Mouse (Mus musculus) adrenal gland, adult 8-10 months (tissue): ENCODE data around the gene Dmpk. TPM values are rescaled to one million over a fixed set of nuclear protein-coding genes. Genes with fewer than 3 reads are reported as not detected.

ENCODE experiments used
- DNase-seq: peaks from one replicate; pipeline ENCODE4 v3.0.0; 2022
- total RNA-seq, 4 experiments: library from RNA; stranded (reverse); gene quantifications; 2 replicates each; pipeline ENCODE4 v1.2.4; 2022

Gene Dmpk
- total RNA-seq, 4 experiments from 2014 or later, result 118 to 287 (median 209) TPM

DNA sequence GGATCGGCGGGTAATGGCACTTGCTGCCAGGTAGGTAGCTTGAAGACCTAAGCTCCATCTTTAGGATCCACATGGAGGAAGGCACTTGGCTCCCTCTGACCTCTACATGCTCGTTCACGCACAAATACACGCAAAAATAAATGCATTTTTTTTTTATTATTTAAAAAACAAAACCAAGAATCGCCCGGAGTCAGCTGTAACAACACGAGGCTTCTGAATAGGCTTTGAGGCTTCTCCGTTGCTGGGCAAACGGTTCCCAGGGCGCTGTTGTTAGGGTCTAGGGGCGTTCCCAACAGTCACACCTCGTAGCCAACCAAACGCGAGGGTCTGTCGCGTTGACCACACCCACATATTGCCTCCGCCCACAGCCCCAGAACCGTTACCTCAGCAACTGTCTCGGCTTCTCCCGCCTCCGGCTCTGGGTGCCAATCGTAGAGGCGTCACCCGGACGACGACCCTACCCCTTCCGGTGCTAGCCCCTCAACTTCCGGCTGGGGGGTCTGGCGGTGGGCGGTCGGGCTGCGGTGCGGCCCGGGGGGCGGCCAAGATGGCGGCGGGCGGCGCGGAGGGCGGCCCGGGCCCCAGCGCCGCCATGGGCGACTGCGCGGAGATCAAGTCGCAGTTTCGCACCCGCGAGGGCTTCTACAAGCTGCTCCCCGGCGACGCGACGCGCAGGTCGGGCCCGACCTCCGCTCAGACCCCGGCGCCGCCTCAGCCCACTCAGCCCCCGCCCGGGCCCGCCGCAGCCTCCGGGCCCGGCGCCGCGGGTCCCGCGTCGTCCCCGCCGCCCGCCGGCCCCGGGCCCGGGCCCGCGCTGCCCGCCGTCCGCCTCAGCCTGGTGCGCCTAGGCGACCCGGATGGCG lies 7.7 kb upstream of the Dmpk start, which contains the start of gene Dmwd:
TSS of gene Dmwd (plus strand) at position 505 of the 863 bp plus-strand sequence.
- DNase-seq, result peak; percentile 97

DNA sequence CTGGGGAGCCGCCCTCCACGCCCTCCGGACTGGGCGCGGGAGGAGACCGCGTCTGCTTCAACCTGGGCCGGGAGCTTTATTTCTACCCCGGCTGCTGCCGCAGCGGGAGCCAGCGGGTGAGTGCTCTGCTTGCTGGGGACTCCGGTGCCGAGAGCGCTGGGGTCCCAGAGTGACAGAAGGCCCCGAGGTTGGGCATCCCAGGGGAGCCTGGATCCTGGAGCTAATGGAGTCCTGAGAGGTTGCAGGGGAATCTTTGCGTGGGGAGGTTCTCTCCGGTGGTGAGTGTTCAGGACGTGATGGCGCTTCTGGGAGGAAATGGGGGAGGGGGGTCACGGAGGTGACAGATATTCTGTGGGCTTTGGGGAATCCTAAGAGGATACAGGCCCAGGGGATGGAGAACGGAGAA lies 7.1 kb upstream of the Dmpk start:
- DNase-seq, result no peak

DNA sequence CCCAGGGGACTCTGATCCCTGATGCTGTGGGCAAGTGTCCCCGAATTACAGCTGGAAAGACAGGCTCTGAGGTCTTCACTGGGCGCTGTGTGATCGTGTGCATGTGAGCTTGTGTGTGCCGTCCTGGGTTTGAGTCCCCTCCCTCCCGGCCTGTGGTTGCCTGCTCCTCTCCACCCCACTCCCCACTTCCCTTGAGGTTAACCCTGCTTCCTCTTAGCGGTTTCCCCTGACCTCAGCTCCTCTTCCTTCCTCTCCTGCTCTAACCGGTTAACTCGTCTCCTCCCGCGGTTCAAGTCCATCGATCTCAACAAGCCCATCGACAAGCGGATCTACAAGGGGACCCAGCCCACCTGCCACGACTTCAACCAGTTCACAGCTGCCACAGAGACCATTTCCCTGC lies 5.9 kb upstream of the Dmpk start:
- no peak for DNase-seq

DNA sequence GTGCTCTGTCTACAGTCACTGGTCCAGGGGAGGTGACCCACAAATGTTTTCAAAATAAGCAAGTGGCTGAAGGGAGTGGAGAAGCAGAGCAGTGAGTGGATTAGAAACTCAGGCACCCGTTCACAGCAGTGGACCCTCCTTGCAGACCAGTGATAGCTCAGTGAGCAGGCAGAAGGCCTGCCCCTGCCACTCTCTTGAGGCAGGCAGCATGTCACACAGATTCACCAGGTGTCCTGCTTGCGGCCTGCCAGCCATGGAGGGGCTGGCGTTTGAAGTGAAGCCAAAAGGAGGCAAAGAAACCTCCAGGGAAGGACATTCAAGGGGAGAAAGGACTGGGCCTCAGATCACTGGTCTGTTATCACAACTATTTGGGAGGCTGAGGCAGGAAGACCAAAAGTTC lies 4.9 kb upstream of the Dmpk start:
- DNase-seq, result no peak

DNA sequence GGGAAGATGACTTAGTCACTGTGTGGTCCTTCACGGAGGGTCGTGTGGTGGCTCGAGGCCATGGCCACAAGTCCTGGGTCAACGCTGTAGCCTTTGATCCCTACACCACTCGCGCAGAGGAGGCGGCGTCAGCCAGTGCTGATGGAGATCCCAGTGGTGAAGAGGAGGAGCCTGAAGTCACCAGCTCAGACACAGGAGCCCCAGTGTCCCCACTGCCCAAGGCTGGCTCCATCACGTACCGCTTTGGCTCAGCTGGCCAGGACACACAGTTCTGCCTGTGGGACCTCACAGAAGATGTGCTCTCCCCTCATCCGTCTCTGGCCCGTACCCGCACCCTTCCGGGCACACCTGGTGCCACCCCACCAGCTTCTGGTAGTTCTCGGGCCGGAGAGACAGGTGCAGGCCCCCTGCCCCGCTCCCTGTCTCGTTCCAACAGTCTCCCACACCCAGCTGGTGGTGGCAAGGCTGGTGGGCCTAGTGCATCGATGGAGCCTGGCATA lies 3.1 kb upstream of the Dmpk start:
- DNase-seq, result no peak

DNA sequence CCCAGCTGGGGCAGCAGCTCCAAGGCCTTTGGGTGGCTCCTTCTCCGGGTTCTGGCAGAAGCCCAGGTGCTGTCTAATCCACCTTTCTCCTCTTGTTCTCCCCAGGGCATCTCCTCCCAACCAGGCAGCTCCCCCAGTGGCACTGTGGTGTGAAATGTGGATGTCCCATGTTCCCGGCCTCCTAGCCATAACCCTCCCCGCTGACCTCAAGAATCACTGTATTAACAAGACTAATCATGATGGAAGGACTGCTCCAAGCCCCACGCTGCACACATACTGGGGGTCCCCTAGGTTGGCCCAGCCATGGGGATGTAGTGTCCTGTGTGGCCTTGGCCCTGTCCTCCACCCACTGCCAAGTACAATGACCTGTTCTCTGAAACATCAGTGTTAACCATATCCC lies 1.5 kb upstream of the Dmpk start:
- no peak for DNase-seq

DNA sequence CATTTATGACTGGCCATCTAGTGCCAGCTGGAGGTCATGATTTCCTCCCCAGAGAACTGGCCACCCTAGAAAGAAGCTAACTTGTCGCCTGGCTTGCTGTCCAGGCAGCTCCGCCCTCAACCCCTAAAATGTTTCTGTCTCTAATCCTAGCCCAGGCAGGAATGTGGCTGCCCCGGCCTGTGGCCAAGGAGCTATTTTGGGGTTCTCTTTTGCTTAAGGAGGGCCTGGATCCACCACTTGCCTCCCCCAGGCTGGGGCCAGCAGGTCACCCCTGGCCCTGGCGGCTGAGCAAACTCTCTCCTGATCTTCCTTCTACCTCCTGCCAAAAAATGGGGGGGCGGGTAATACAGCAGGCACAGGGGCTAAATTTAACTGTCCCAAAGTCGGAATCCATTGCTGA lies 553 bp upstream of the Dmpk start:
- DNase-seq, result no peak

DNA sequence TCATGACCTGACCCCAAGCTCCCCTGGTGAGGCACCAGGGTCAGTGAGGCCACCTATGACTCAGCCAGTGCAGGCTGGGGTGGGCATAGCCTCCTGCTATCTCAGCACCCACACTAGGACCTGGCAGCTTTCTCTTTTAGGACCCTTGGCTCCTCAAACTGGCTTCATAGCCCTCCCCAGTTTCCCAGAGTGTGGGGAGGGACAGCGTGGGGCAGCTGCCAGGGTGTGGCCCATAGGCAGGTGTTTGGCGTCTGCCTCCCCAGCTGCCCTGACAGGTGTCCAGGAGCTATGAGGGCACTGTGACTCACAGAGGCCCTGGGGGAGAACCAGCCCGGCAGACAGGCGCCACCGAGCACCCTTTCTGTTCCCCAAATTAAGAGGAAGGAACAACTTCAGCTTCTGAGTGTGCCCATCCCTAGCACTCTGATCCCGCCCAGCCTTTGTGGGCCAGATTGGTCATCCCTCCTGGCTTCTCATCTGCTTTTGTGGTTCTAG lies 675 bp downstream of the Dmpk start:
- DNase-seq, result no peak

DNA sequence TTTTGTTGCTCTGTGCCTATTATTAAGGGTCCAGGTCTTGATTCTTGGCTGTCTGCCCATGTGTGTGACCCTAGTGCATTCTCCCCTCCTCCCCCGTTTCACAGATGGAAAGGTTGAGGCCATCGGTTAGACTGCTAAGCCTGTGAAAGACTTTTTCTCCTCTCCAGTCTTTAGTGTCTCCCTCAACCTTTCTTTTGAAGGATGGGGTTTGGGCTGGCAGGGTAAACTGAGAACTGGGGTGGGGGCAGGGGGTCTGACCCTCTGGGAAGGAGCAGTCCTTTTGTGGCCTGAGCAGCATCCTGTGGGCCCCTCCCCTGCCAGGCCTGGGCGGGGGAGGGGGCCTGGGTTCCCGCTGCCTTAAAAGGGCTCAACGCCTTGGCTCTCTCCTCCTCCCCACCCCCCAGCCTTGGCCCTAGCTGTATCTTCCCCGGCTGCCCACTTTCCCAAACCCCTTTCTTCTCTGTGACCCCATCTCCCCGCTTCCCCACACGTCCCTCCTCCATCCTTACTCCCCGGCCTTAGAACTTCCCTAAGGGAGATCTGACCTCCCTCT lies 1.3 kb downstream of the Dmpk start:
- no peak for DNase-seq

DNA sequence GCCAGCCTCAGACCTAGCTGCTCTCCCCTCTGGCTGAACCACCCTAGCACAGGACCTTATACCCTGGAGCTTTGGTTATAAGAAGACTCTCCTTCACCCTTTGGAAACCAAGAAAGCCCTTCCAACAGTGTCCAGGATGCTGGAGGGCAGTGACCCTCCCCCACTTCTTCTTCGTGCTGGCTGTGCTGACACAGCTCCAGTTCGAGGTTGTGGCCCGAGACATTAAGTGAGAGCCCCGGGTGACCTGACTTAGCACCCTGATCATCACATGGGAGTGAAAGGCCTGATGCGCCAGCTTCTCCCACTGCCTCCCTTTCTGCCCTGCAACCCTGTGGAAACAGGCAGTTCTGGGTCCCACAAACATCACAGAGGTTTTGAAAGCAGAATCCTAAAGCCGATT lies 1.8 kb downstream of the Dmpk start:
- DNase-seq, result no peak

DNA sequence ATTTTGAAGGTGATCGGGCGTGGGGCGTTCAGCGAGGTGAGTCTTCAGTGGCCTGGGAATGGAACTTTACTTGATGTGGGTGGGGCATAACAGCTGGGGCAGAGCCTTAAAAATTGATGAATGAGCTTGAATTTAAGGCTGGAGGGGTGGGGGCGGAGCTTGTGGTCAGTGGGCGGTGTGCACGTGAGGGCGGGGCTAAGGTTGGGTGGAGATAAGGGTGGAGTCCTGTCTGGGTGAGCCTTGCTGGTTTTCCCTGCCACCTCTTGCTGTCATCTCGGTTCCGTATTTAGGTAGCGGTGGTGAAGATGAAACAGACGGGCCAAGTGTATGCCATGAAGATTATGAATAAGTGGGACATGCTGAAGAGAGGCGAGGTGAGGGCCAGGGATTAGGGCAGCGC lies 2.4 kb downstream of the Dmpk start:
- DNase-seq, result peak; percentile 74

DNA sequence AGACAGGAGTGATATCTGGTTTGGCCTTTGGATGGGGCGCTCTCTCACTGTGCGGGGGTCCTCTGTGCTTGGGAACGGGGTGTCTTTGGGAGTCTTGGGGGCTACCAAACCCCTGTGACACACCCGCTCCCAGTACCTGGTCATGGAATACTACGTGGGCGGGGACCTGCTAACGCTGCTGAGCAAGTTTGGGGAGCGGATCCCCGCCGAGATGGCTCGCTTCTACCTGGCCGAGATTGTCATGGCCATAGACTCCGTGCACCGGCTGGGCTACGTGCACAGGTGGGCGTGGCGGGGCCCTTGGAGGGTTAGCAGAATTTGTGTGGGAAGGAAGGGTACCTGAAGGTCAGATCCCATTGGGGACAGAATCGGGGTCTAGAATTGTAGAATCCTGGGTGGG lies 3.1 kb downstream of the Dmpk start:
- DNase-seq, result no peak

DNA sequence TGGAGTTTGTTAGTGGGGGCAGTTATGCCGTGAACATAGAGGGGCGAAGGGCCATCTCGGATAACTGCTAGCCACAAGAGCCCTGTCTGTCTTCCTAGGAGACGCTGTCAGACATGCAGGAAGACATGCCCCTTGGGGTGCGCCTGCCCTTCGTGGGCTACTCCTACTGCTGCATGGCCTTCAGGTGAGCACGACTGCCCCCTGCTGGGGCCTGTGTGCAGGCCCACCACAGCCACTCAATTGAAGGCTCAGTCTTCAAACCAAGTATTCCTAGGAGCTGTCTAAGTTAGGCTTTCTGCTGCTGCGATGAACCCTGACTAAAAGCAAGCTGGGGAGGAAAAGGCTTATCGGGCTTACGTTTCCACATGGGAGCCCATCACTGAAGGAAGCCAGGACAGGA lies 5.2 kb downstream of the Dmpk start:
- DNase-seq, result no peak

DNA sequence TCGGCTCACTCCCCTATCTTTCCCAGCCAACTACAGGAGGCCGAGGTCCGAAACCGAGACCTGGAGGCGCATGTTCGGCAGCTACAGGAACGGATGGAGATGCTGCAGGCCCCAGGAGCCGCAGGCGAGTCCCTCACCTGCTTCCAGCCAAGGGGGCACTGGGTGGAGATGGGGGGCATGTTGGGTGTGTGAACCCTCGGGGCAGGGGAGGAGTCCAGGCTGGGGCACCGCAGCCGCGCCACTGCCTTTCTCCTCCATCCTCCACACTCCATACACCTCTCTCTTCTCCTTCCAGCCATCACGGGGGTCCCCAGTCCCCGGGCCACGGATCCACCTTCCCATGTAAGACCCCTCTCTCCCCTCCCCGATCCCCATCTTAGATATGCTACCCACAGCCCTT lies 8.3 kb downstream of the Dmpk start:
- no peak for DNase-seq

DNA sequence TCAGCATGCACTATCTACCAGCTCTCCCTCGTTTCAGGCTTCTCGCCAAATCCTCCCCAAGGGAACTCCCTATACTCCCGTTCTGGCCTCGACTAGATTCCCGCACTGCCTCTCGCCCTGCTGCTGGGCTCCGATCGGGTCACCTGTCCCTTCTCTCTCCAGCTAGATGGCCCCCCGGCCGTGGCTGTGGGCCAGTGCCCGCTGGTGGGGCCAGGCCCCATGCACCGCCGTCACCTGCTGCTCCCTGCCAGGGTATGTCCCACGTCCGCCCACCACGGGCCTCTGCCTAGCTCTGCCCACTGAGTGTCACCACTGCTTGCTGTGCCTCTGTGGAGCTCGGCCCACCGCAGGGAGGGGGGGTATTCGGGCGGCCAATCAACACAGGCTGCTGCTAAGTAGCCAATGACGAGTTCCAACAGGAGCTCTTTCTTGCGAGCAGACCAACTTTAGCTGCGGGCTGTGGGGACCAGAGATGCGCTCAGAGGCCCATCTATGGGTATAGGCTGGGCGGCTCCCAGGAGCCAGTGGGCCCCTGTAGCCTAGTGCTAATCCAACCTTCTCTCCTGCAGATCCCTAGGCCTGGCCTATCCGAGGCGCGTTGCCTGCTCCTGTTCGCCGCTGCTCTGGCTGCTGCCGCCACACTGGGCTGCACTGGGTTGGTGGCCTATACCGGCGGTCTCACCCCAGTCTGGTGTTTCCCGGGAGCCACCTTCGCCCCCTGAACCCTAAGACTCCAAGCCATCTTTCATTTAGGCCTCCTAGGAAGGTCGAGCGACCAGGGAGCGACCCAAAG lies 8.9 kb downstream of the Dmpk start:
- peak; percentile 68 for DNase-seq

DNA sequence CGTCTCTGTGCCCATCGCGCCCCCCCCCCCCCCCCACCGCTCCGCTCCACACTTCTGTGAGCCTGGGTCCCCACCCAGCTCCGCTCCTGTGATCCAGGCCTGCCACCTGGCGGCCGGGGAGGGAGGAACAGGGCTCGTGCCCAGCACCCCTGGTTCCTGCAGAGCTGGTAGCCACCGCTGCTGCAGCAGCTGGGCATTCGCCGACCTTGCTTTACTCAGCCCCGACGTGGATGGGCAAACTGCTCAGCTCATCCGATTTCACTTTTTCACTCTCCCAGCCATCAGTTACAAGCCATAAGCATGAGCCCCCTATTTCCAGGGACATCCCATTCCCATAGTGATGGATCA lies 9.5 kb downstream of the Dmpk start:
- DNase-seq, result peak; percentile 81

DNA sequence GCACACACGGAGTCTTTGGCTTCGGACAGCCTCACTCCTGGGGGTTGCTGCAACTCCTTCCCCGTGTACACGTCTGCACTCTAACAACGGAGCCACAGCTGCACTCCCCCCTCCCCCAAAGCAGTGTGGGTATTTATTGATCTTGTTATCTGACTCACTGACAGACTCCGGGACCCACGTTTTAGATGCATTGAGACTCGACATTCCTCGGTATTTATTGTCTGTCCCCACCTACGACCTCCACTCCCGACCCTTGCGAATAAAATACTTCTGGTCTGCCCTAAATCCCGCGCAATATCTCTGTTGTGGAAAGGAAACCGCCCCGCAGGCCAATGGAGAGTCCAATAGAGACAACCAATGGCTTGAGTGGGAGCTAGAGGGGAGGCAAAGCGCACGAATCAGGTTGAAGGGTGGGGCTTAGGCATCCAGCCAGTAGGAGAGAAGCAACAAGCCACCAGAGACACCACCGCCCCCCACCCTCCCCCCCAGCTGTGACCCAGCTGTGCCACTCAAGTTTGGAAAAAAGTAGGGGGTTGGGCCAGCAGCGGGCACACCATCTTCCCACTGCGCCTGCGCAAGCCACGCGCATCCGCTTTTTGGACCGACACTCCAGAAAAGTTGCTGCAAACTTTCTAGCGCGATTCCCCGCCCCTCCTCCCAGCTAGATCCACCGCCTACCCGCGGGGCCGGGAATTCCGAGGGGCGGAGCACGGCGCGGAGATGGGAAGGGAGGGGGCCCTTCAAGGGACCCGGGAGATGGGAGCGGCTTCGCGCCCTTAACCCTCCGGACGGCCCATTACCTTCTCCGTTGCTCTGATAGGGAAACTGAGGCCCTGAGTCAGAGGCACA lies 10.1 kb downstream of the Dmpk start:
- peak; percentile 99 for DNase-seq

DNA sequence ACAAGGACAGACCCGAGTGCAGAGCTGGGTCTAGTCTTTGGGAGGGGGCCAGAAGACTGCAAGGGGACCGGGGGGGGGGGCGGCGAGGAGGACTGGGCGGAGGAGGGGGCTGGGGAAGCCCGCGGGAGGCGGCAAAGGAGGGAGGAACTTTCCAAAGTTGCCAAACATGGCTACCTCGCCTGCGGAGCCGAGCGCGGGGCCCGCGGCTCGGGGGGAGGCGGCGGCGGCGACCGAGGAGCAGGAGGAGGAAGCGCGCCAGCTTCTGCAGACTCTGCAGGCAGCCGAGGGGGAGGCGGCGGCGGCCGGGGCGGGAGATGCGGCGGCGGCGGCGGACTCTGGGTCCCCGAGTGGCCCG lies 10.8 kb downstream of the Dmpk start, which contains the start of gene Six5:
TSS of gene Six5 (plus strand) at position 124 of the 355 bp plus-strand sequence.
- no peak for DNase-seq

DNA sequence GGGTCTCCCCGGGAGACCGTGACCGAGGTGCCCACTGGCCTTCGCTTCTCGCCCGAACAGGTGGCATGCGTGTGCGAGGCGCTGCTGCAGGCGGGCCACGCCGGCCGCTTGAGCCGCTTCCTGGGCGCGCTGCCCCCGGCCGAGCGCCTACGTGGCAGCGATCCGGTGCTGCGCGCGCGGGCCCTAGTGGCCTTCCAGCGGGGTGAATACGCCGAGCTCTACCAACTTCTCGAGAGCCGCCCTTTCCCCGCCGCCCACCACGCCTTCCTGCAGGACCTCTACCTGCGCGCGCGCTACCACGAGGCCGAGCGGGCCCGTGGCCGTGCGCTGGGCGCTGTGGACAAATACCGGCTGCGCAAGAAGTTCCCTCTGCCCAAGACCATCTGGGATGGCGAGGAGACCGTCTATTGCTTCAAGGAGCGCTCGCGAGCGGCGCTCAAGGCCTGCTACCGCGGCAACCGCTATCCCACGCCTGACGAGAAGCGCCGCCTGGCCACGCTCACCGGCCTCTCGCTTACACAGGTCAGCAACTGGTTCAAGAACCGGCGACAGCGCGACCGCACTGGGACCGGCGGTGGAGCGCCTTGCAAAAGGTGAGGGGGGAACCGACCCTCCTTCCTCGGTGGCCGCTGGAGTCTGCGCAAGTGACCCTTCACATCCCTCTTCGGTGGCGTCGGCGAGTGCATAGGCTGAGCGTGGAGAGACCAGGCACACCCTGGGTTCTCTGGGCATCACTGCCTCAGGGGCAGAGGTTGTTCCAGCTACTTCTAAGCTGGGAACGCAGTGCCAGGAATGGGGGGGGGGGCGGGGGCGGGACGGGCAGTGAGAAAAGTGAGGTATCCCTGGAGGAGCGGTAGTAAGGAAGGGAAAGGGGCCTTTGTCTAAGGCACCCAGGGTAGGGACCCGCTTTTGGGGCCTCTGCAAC lies 11.4 kb downstream of the Dmpk start:
- no peak for DNase-seq

DNA sequence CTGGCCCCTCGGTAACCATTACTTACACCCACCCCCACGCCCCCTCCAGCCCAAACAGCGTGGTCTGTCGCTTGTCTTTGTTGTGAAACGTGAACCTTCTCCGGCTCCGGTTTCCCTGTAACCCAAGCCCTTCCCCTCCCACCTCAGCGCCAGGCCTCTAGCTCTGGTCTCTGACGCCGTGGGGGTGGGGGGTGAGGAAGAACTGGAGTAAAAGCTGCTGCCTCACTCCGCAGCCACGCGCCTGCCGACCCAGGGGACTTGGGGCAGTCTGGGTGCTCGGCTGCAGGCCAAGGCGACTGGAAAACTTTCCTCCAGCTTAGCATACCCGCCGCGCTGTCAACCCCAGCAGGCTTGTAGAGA lies 12.1 kb downstream of the Dmpk start:
- peak; percentile 74 for DNase-seq

DNA sequence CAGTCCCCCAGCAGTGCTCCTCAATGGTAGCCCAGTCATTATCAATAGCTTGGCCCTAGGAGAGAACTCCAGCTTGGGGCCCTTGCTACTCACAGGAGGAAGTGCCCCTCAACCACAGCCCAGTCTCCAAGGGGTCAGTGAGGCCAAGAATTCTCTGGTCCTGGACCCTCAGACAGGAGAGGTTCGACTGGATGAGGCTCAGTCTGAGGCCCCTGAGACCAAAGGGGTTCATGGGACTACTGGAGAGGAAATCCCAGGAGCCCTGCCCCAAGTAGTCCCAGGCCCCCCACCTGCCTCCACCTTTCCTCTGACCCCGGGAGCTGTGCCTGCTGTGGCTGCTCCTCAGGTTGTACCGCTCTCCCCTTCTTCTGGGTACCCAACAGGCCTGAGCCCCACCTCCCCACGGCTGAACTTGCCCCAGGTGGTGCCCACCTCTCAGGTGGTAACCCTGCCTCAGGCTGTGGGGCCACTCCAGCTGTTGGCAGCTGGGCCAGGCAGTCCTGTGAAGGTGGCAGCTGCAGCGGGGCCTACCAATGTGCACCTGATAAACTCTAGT lies 12.8 kb downstream of the Dmpk start:
- no peak for DNase-seq
